Mouse (Mus musculus) gastrocnemius, postnatal 14 days (tissue): ENCODE measurements around the gene Acin1. TPM values are rescaled to one million over a fixed set of nuclear protein-coding genes. Genes with fewer than 3 reads are reported as not detected.
"Not testable (repeated sequence)": the region's sequence is repeated elsewhere in the genome, so short reads cannot be mapped to it uniquely, and the experiment has no call there.

Source experiments
- DNase-seq: peaks from one replicate; pipeline ENCODE4 v3.0.0; 2021; ENCODE audit warnings: mixed read lengths
- intact Hi-C: fragments of 180-260 bp; cut with DNase I; formaldehyde crosslinking; loops from one replicate; pipeline ENCODE4 v1.15.1; 2025; ENCODE audit warnings: low total_unique reads
- total RNA-seq, 2 experiments: library from RNA; stranded (reverse); gene quantifications; 2 replicates each; pipeline ENCODE4 v1.2.3; 2021

Gene Acin1
- total RNA-seq, 2 experiments from 2014 or later: 68.1 to 73.8 TPM

DNA sequence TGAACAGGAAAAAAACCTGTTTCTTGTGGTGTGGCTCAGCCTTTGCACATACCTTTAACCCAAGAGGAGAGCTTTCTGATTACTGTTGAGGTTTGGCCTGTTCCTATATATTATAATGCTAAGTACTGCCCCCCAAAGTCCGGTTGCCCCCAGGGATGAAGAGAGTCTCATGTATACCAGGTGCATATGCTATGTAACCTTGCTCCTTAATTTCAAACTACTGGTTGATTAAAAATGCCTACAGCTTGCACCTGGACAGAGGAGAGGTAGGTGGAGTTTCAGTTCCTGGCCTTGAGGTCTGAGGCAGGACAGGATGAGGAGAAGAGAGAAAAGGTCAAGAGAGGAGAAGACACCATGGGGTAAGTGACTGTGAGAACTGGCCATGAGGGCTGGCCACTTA, 65.6 kb downstream of the Acin1 start, which contains the start of gene Psmb11:
Gene Psmb11 (plus strand): TSS at position 301 of the 400 bp plus-strand sequence.
- intact Hi-C loops: no loop called here
- no peak for DNase-seq

DNA sequence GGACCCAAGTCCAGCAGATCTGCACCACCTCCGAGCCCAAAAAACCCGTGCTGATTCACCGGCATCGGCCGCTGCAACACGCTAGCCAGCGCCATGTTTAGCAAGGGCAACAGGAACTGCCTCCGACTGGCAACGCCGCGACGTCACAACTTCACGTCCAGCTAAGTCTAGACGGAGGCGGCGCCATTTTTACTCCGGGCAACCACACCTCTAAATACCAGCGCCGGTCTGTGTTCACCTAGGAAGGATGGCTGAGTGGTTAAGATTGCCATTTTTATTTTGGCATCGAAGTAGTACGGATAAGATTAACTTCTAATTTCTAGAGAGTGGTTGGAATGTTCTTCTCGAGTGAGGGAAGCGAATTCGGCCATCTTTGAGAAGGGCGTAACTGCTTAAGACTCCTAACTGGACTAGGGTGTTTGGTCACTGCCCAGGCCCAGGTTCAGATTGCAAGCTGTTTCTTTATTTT, 68.8 kb downstream of the Acin1 start, which contains the start of gene Psmb5:
Gene Psmb5 (minus strand): TSS at position 126 of the 469 bp plus-strand sequence.
- intact Hi-C loops: no loop called here
- DNase-seq: peak; percentile 87

DNA sequence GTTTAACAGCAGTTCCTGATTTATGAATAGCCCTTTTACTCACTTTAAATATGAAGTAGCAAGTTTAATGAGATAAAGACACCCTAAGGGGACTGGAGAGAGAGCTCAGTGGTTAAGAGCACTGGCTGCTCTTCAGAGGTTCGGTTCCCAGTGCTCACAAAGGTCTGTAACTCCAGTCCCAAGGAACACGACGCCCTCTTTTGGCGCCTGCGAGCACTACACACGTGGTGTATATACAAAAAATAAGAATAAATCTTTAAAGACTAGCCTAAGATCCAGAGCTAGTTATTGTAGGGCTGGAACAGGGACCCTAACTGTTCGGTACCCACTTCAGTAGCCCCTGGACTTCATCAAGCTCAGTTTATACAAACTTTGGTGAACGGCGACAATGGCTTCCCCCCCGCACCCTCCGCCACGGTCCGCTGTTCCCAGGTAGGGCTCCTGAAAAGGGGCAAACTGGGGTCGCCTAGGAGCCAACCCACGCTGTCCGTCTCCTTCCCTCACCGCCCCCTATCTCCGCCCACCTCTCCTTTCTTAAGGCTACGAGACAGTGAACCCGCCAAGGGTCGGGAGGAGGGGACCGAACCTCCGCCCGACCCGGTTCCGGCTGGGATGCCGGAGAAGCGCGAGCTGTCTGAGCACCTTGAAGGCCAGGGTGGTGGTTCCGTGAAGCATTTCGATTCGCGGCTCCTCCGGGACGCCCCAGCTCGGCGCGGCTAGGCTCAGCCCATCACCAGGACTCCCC, 69.4 kb downstream of the Acin1 start:
- intact Hi-C loops: no loop called here
- DNase-seq: no peak

DNA sequence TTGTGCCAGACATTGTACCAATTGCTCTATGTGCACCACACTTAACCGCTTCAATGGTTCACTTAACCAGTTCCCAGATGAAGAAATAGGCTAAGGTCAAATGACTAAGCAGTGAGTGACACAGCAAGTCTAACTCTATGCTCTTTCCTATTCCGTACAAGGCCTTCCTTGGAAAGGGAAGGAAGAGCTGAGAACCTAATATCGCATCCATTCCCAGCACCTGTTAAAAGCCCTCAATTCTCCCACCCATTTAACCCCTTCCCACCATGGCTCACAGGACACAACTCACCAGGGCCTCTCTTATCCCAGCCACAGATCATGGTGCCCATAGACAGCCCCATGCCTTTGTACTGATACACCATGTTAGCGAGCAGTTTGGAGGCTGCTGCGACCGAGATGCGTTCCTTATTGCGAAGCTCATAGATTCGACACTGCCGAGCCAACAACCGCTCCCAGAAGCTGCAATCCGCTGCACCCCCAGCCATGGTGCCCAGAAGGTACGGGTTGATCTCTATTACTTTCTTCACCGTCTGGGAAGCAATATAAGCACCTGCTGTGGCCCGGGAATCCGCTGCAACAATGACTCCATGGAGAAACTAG, 70.4 kb downstream of the Acin1 start:
- no peak for DNase-seq
- intact Hi-C loops: no loop called here

DNA sequence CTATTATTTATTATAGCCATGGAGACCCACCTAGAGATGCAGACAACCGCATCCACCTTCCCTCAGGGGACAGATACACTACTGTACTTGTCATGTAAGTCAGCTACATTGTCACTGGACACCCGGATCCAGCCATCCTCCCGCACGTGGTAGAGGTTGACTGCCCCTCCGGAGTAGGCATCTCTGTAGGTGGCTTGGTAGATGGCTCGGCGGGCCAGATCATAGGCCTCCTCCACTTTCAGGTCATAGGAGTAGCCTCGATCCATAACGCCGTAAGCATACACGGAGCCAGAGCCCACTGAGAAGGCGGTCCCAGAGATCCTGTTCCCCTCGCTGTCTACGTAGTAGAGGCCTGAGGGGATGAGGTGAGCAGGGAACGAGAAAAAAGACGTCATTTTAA, 72.6 kb downstream of the Acin1 start:
- DNase-seq, intact Hi-C loops: not testable (repeated sequence)

DNA sequence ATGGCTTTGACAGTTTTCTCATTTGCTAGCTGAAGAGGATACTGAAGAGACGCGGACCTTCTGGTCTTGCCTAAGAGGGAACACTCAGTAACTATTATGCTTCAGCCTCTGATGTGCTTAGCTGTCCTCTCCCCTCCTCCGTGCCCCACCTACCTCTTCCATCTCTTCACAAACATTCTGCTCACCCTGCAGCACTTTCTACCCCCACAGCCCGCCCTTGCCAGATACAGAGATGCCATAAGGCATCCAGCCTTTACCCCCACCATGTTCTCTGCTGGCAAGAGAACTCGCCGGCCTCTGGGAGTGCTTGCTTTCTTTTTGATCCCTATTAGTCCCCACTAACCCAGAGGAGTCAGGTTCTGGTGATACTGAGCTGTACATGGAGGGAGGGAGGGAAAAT, 76.1 kb downstream of the Acin1 start:
- intact Hi-C loops: no loop called here
- DNase-seq: no peak

GRCm38 (mm10) chr14:54609962-54610361, 76.8 kb downstream of the Acin1 start:
- intact Hi-C loops: no loop called here
- no peak for DNase-seq

GRCm38 (mm10) chr14:54609245-54609644, 77.5 kb downstream of the Acin1 start:
- DNase-seq: no peak
- intact Hi-C loops: no loop called here

GRCm38 (mm10) chr14:54607226-54607625, 79.5 kb downstream of the Acin1 start:
- intact Hi-C loops: no loop called here
- no peak for DNase-seq

GRCm38 (mm10) chr14:54605752-54606321, 80.9 kb downstream of the Acin1 start, which contains the start of gene 4931414P19Rik:
Gene 4931414P19Rik, minus strand, starts transcription at chr14:54605993.
- intact Hi-C loops: no loop called here
- peak; percentile 89 for DNase-seq

GRCm38 (mm10) chr14:54603686-54604085, 83.0 kb downstream of the Acin1 start:
- DNase-seq: no peak
- intact Hi-C loops: no loop called here

GRCm38 (mm10) chr14:54603038-54603654, 83.6 kb downstream of the Acin1 start:
- DNase-seq: peak; percentile 97
- intact Hi-C loops: no loop called here

GRCm38 (mm10) chr14:54602613-54603012, 84.1 kb downstream of the Acin1 start:
- no peak for DNase-seq
- intact Hi-C loops: no loop called here

DNA sequence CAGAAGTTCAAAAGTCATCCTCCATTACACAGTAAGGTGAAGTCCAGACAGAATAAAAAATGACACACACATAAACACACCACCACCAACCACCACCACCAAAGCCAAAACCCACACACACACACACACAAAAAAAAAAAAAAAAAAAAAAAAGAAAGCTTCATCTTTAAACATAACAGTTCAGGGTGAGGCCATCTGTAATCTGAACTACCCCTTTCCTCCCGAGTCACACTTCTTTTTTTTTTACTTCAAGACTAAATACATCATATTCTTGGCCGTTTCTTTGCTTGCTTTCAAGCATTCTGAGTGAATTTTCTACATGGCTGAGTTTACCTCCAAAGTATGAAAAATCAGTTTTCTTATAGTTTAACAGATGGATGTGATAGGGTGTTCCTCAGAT, 85.1 kb downstream of the Acin1 start:
- no peak for DNase-seq
- intact Hi-C loops: no loop called here

DNA sequence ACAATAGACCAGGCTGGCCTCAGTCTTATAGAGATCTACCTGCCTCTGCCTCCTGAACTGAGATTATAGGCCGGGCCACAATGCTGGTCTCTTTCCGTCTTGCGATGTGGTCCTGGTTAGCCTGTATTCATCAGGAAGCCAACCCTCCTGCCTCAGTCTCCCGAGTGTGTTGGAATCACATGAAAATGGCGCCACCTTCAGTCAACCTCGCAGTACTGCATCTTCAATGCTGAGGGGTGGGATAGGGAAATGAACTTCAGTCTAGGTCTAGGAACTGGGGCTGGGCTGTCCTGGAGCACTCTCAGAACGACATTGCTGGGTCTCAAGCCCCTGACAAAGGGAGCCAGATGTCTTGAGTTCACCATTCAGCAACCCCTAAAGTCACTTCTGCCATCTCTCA, 89.6 kb downstream of the Acin1 start:
- intact Hi-C loops: no loop called here

DNA sequence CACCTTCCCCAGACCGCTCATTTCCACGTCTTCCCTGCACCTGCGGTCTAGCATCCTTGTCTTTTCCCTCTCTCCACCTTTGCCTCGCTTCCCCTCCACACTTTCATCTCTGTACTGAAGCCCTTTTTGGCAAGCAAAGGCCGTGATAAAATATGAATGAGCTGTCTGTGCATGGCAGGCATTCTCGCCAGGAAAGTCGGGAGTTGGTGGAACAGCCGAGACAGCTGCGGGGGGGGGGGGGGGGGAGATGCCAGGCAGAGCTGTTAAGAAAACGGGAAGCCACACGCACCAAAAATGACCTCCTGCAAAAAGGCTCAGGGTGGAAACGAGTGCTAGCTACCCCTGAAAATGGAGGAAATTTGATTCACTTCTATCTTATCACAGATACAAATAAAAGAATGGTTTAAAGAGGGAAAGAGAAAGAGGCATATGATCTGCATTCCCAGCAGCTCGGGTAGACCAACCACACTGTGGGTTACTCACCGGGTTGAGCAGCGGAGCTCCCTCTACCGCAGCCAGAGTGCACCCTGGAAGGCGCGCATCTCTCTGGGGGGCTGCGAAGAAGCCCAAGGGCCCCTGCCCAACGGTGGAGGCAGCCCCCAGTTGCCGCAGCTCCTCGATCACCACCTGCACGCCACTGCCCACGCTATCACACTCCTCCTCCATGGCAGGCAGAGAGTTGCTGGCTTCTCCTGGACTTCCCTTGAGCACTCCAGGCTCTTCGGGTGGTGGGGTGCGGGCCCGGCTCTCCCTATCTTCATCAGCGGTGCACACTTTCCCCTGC, 91.9 kb downstream of the Acin1 start:
- intact Hi-C loops: no loop called here
- DNase-seq: no peak

More for the DNA sequence above, 89.6 kb downstream of the Acin1 start:
- no peak for DNase-seq

GRCm38 (mm10) chr14:54594055-54594454, 92.7 kb downstream of the Acin1 start:
- intact Hi-C loops: no loop called here
- DNase-seq: no peak

DNA sequence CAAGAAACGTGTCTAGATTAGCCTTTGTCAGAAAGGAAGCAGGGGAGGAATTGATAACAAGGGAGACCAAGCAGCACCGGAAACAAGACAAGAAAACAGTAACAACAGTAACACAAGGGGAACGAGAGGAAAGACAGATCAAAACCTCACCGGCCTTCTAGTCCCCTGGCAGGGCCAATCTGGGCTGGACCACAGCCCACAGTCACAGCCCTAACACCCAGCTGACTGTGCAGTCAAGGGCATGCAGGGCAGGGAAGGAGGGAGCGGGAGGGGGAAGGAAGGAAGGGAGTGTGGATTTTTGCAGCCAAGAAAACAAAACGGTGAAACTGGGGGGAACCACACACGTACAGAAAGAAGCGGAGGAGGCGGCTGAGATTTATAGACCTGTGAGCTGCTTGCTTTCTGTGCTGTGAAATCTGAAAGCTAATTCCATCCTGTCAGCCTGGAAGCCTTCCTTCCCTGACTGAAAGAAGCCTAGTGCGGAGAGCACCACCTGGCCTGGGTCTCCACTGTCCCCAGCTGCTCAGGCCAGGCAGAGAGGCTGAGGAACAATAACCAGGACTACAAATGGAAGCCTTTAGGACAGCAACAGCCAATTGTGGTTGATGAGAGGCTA, 94.3 kb downstream of the Acin1 start:
- peak; percentile 47 for DNase-seq
- intact Hi-C loops: no loop called here
